Mouse (Mus musculus): ENCODE data around the gene Limk2. TPM values are rescaled to one million over a fixed set of nuclear protein-coding genes. Genes with fewer than 3 reads are reported as not detected.

Gene Limk2
- total RNA-seq, 2 experiments from 2014 or later, result 31.8 to 34.4 TPM

GRCm38 (mm10) chr11:3412111-3412510 is 3.1 kb upstream of the Limk2 start:
- no peak for DNase-seq

GRCm38 (mm10) chr11:3408131-3408996 is 625 bp downstream of the Limk2 start:
- peak; percentile 23 for DNase-seq

GRCm38 (mm10) chr11:3404287-3405047 is 4.5 kb downstream of the Limk2 start:
- no peak for DNase-seq

GRCm38 (mm10) chr11:3403024-3403423 is 6.0 kb downstream of the Limk2 start:
- no peak for DNase-seq

- DNase-seq, result no peak
Observed at GRCm38 (mm10) chr11:3398318-3398717, 10.7 kb downstream of the Limk2 start.

- DNase-seq, result no peak
Observed at GRCm38 (mm10) chr11:3396562-3396961, 12.4 kb downstream of the Limk2 start.

- DNase-seq, result no peak
Observed at GRCm38 (mm10) chr11:3396091-3396490, 12.9 kb downstream of the Limk2 start.

GRCm38 (mm10) chr11:3394520-3394919 is 14.5 kb downstream of the Limk2 start:
- DNase-seq, result no peak

GRCm38 (mm10) chr11:3392526-3392925 is 16.5 kb downstream of the Limk2 start:
- DNase-seq, result peak; percentile 9

GRCm38 (mm10) chr11:3390789-3391188 is 18.2 kb downstream of the Limk2 start:
- no peak for DNase-seq

GRCm38 (mm10) chr11:3389996-3390395 is 19.0 kb downstream of the Limk2 start:
- no peak for DNase-seq

- no peak for DNase-seq
Observed at GRCm38 (mm10) chr11:3387482-3388196, 21.4 kb downstream of the Limk2 start.

- peak; percentile 92 for DNase-seq
Observed at GRCm38 (mm10) chr11:3386941-3387368, 22.0 kb downstream of the Limk2 start.

- DNase-seq, result peak; percentile 18
Observed at GRCm38 (mm10) chr11:3382602-3383594, 26.1 kb downstream of the Limk2 start.

- no peak for DNase-seq
Observed at GRCm38 (mm10) chr11:3381148-3381814, 27.7 kb downstream of the Limk2 start.

- no peak for DNase-seq
Observed at GRCm38 (mm10) chr11:3379427-3379826, 29.6 kb downstream of the Limk2 start.

- no peak for DNase-seq
Observed at GRCm38 (mm10) chr11:3374741-3375140, 34.2 kb downstream of the Limk2 start.

GRCm38 (mm10) chr11:3374293-3374645 is 34.7 kb downstream of the Limk2 start:
- no peak for DNase-seq

GRCm38 (mm10) chr11:3373591-3374292 is 35.2 kb downstream of the Limk2 start:
- peak; percentile 35 for DNase-seq

GRCm38 (mm10) chr11:3371599-3372295 is 37.2 kb downstream of the Limk2 start:
- DNase-seq, result no peak
